Mouse (Mus musculus): ENCODE data around the gene Rpl13.

Rpl13 gene

DNA sequence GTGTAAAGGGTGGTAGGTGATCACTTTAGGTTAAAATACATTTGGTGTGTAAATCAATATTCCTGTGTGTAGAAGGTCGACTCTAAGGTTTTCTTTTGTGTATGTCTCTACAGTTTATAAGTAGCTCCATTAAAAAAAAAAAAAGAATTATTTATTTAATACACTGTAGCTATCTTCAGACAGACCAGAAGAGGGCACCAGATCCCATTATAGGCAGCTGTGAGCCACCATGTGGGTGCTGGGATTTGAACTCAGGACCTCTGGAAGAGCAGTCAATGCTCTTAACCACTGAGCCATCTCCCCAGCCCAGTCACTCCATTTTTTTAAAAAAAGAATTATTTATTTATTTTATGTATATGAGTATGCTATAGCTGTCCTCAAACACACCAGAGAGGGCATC lies 5.9 kb downstream of the Rpl13 start:
- DNase-seq (ENCODE audit: low spot score): no peak

DNA sequence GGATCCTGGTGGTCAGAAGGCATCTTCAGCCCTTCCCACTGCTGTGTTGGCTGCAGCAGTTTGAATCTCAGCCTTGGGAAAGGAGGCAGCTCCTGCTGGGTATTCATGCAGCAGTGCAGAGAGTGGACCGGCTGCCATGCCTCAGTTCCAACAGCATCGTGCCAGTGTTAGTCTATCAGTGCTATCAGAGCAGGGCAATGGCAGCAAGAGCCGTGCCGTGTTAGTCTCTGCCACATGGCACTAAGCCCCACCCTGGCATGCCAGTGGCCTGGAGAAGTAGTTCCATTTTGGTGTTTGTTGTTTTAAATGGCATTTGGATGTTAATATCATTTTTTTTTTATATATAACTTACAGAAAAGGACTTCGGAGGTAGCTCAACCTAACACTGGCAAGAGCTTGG lies 6.8 kb downstream of the Rpl13 start:
- no peak for DNase-seq (ENCODE audit: low spot score)

DNA sequence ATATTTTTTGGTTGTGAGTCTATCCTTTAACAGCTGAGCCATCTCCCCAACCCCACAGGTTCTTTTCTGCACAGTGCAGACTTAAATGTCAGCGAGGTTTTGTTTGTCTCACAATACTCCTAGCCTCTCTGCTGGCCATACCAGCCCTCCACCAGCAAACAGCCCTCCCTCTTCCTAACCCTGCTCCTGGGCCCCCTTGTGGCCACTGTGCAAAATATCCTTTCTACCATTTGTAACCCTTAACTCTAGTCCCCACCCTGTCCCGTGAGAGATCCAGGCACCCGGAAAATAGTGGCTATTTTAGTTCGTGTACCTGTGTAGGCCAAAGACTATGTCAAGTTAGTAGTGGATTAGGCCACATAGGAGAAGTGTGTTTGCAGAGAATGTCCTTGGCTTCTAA lies 8.5 kb downstream of the Rpl13 start:
- DNase-seq (ENCODE audit: low spot score): no peak

DNA sequence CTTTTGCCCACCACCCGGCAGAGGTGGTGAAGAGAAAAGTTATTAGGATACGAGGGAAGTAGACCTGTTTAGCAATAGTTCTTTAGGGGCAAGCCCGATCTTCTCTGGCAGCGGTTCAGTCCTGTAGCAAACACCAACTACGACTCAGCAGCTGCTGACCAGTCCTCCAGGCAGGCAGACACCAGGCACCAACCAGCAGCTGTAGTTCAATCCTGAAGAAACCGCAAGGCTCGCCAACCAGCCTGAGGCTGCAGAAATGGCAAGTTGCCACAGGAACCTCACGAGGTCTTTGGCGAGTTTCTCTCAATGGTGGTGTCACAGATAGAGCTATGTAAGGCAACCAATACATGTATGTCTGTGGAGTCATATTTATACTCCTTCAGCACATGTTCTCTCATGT lies 10.7 kb downstream of the Rpl13 start:
- DNase-seq (ENCODE audit: low spot score): no peak

GRCm38 (mm10) chr8:123113908-123114469 lies 11.8 kb downstream of the Rpl13 start:
- DNase-seq (ENCODE audit: low spot score): peak; percentile 31

DNA sequence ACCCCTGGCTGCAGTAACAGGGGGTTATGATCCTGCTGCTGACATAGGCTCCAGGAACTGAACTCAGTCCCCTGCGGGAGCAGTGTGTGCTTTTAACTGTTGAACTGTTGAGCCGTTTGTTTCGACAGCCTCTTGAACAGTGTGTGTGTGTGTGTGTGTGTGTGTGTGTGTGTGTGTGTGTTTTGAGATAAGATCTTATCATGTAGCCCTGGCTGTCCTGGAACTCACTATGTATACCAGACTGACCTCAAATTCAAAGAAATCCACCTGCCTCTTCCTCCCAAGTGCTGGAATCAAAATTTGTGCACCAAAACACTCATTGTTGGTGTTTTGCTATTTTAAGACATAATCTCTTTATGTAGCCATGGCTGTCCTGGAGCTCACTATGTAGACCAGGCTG lies 12.5 kb downstream of the Rpl13 start:
- no peak for DNase-seq (ENCODE audit: low spot score)

GRCm38 (mm10) chr8:123117127-123117731 lies 15.1 kb downstream of the Rpl13 start, which contains the start of gene Cpne7:
Cpne7 (plus strand) TSS chr8:123117374.
- DNase-seq (ENCODE audit: low spot score): no peak

DNA sequence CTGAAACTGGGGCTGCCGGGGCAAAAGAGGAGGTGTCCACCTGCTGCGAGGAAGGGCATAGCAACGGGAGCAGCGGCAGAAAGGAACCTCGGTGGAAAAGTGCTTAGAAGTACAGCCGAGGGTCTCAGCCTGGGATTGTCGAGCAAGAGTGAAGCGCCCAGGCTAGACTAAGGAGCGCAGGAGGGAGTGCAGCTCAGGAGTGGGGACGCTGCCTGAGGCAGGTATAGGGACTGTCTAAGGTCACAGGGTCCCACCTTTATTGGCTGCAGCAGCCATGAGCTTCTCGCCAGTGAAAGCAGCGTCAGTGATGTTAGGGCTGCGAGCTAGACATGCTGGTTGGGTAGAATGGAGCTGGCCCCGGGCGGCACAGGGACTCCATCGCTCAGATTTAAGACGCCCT lies 15.6 kb downstream of the Rpl13 start:
- no peak for DNase-seq (ENCODE audit: low spot score)

DNA sequence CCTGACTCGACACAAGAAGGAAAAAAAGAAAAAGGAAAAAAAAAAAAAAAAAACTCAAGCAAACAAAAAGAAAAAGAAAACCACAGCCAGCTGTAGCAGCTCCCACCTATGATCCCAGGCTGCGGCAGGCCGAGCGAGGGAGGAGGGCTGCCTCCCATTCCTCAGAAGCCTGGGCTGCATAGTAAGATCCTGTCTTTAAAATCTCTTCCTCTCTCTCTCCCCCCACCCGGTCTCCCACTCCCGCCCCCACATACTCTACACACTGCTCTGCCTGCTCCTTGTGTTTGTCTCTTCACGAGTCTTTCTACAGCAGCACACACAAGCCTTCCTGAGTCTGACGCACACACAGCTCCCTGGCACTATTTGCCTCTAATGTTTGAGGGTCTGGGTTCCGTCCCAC lies 19.9 kb downstream of the Rpl13 start:
- DNase-seq (ENCODE audit: low spot score): no peak

GRCm38 (mm10) chr8:123122670-123123069 lies 20.5 kb downstream of the Rpl13 start:
- DNase-seq (ENCODE audit: low spot score): no peak

DNA sequence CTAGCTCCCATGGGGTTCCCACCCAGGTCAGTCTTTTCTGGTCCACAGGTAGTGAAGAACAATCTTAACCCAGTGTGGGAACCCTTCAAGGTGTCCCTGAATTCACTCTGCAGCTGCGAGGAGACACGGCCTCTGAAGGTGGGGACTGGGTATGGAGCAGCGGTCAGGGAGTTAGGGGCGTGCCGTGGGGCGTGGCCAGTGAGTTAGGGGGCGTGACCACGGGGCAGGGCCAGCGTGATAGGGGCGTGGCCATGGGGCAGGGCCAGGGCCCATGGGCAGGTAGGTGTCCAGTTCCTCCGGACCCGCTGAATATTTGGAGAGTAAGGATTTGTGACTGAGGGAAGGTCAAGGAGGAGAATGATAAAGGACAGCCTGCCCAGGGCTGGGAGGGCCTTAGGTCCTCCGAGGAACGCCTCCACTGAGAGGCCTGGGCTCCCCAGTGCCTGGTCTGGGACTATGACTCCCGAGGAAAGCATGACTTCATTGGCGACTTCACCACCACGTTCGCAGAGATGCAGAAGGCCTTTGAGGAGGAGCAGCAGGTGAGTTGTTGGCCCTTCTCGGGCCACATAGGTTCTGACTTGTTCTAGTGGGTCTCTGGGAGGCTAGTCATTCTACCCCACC lies 24.2 kb downstream of the Rpl13 start:
- no peak for DNase-seq (ENCODE audit: low spot score)

DNA sequence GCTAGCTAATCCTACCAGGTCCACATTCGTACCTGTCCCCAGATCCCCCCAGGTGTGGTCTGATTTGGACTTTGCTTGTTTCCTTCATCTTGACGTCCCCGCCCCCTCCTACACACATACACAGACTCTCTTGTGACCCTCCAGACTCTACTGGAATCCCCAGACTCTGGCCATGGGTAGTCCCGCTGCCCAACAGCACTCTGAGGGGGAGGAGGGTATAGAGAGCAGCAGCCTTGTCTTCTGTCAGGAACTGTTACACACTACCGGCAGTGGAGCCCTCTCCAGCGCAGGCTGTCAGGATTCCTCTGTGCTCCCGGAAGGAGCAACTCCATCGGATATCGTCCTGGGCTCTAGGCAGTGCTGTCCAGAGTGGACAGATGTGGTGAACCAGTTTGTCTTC lies 28.9 kb downstream of the Rpl13 start:
- DNase-seq (ENCODE audit: low spot score): no peak

- DNase-seq (ENCODE audit: low spot score): no peak
Measured at GRCm38 (mm10) chr8:123132953-123133352, 30.8 kb downstream of the Rpl13 start.

DNA sequence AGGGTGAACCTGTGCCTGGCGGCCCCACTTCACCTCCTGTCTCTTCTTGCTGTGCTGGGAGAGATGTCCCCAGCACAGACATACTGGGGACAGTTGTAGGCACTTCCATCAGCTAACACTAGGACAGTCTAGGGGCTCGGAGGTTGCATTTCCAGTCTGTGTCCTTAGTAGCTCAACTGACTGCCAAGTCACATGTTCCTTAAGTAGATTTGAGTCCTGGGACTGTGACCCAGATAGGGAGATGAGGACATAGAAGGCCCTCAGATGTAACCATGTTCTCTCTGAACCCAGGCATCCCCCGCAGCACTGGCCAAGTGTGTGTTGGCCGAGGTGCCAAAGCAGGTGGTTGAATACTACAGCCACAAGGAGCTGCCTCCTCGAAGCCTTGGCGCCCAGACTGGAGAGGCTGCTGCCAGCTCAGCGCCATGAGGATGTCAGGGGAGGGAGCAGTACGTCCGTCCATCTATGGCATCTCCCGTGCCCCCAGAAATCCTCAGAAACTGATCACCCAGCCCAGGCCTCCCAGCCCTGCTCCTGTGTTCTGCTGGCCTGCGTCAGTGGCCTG lies 32.1 kb downstream of the Rpl13 start:
- peak; percentile 19 for DNase-seq (ENCODE audit: low spot score)

- DNase-seq (ENCODE audit: low spot score): peak; percentile 78
Measured at GRCm38 (mm10) chr8:123135406-123135805, 33.3 kb downstream of the Rpl13 start.

GRCm38 (mm10) chr8:123135806-123136205 lies 33.7 kb downstream of the Rpl13 start:
- no peak for DNase-seq (ENCODE audit: low spot score)

GRCm38 (mm10) chr8:123136287-123136686 lies 34.1 kb downstream of the Rpl13 start:
- no peak for DNase-seq (ENCODE audit: low spot score)

GRCm38 (mm10) chr8:123137645-123138077 lies 35.5 kb downstream of the Rpl13 start:
- DNase-seq (ENCODE audit: low spot score): peak; percentile 91

DNA sequence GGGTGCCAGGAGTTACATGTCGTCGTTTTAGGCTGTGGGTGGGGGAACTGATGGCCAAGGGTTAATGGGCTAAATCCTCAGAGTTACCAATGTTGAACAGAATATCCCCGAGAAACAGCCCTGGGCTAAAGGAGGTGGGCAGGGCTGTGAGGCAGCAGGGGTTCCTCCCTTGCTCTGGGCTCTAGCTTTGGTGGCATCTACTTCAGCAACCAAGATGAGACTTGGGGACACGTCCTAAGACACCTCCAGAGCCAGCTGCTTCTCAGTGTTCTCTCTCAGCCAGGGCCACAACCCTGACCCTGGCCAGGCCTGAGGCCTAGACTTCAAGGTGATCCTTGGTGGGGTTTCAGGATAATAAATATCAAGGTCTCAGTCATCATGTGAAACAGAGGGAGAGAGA lies 36.6 kb downstream of the Rpl13 start:
- no peak for DNase-seq (ENCODE audit: low spot score)

GRCm38 (mm10) chr8:123141741-123142462 lies 39.8 kb downstream of the Rpl13 start:
- DNase-seq (ENCODE audit: low spot score): peak; percentile 62

- DNase-seq (ENCODE audit: low spot score): no peak
Measured at GRCm38 (mm10) chr8:123145279-123145678, 43.1 kb downstream of the Rpl13 start.

GRCm38 (mm10) chr8:123146390-123146789 lies 44.2 kb downstream of the Rpl13 start:
- DNase-seq (ENCODE audit: low spot score): no peak

DNA sequence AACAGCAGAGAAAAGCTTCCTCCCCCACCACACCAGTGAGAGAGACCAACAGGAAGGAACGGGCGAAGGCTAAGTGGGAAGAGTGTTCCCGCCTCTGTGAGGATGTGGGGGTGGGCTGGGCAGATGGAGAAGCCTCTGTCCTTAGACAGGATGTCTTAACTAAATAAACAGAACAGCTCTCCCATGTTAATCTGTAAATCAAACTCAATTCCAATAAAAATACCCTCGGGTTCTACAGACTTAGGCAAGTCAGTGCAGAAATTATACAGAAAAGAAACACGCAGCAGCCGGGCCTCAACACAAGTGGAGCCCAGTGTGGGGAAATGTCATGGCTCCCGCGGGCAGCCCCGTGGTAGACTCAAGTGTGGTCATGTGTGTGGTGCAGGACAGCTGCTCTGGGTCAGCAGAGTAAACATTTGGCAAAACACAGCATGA lies 48.6 kb downstream of the Rpl13 start:
- DNase-seq (ENCODE audit: low spot score): no peak

All from MN1 (cell line).